In genomic region chr5:37391901-37392300, GRCm38 (mm10) we compare ENCODE assay signal across 20 mouse cellular contexts. TPM values are rescaled to one million over a fixed set of nuclear protein-coding genes. Genes with fewer than 3 reads are reported as not detected.
DNase-seq lines count a peak whose midpoint lies in the region; TF ChIP-seq lines count a peak whose summit lies in the region.
"Had no signal": no experiment of that assay in that cellular context is flagged by ENCODE, and none has a peak within 500 bp of the region (broad histone marks: within the 10 kb centered on the region; RNA-seq: fewer than 3 reads in every experiment).

No protein-coding gene starts in this region.

- TF ChIP-seq POLR2A in cerebellum, adult 2 months (IDR thresholded peaks at IDR 0.05; ENCODE audit: borderline replicate concordance, insufficient read depth, low read length), result no peak

- peak; percentile 33 for DNase-seq in ovary, postnatal 36 days (ENCODE audit: low spot score)
- no peak for DNase-seq in ovary, postnatal 14 days (ENCODE audit: low spot score)
- peak; percentile 77 to 87 for DNase-seq in cerebellum, adult 2 months
- peak; percentile 67 to 77 for DNase-seq in cerebellum, postnatal 10 days
- no peak for DNase-seq in layer of hippocampus, postnatal 36 days
- no peak for DNase-seq in thymus, postnatal 14 days
- DNase-seq in urinary bladder, postnatal 4 days (ENCODE audit: low spot score in 2 of 2), result no peak
- DNase-seq: adrenal gland, postnatal 36 days; gastrocnemius, adult 2 months; gastrocnemius, postnatal 25 days; kidney, adult 2 months had no signal

- TF ChIP-seq CTCF in cerebellum, adult 2 months (IDR thresholded peaks at IDR 0.05; ENCODE audit: borderline replicate concordance, insufficient read depth, low read depth, low read length), result no peak

- H3K27ac ChIP-seq in cerebellum, adult 2 months (ENCODE audit: insufficient read depth, low read length), result no peak overlapping the region
- H3K27ac ChIP-seq: embryonic facial prominence, embryonic 12.5 days; forebrain, embryonic 15.5 days; gastrocnemius, adult 2 months; hindbrain, embryonic 10.5 days; hindbrain, embryonic 14.5 days; intestine, embryonic 15.5 days had no signal

- no peak overlapping the region for H3K4me3 ChIP-seq in cerebellum, adult 2 months (replicated peaks; ENCODE audit: insufficient read depth, low read depth, low read length)
- H3K4me3 ChIP-seq: embryonic facial prominence, embryonic 12.5 days; forebrain, embryonic 15.5 days; gastrocnemius, adult 2 months; heart, embryonic 12.5 days; hindbrain, embryonic 10.5 days; intestine, embryonic 15.5 days had no signal

- 21% methylated on average over 10 of the region's 10 CpGs for WGBS in cerebellum, adult 2 months

- no peaks in the 10 kb centered on the region for H3K27me3 ChIP-seq in cerebellum, adult 2 months (ENCODE audit: control insufficient read depth, insufficient read depth, low read length)
- H3K27me3 ChIP-seq: embryonic facial prominence, embryonic 12.5 days; forebrain, embryonic 15.5 days; heart, embryonic 12.5 days; intestine, embryonic 15.5 days; Patski had no signal

- peaks cover 27% of the 10 kb centered on the region for H3K4me1 ChIP-seq in cerebellum, adult 2 months (ENCODE audit: control insufficient read depth, insufficient read depth, low read length)
- H3K4me1 ChIP-seq: embryonic facial prominence, embryonic 12.5 days; intestine, embryonic 15.5 days had no signal

RNA-seq across cellular contexts. Expression of gene Evc2, which starts 53.6 kb away (rescaled TPM):
- 4.9 and 5.0 TPM in 2 replicates for polyA plus RNA-seq in cerebellum, adult 2 months (2012; rRNA removed)
- 10 to 100 TPM; 24.9 to 28.1 TPM for total RNA-seq in layer of hippocampus, postnatal 36 days (2021)
- total RNA-seq: granulocyte monocyte progenitor cell, adult 5-6 weeks had no signal
- polyA plus RNA-seq: activated CD4-positive, CD25-positive, alpha-beta regulatory T cell, adult 4 months had no signal

RNA-seq across cellular contexts. Expression of gene Evc, which starts 55.2 kb away (rescaled TPM):
- 7.7 and 10.1 TPM in 2 replicates for polyA plus RNA-seq in cerebellum, adult 2 months (2012; rRNA removed)
- 10 to 100 TPM; 12.2 to 12.9 TPM for total RNA-seq in layer of hippocampus, postnatal 36 days (2021)
- total RNA-seq: granulocyte monocyte progenitor cell, adult 5-6 weeks had no signal
- polyA plus RNA-seq: activated CD4-positive, CD25-positive, alpha-beta regulatory T cell, adult 4 months had no signal

Comparison
In these comparisons a context has a peak if more than half of its experiments do, and no peak if none do; other contexts are left out.
1. DNase-seq: peak in ovary, postnatal 36 days (single experiment), cerebellum, adult 2 months (2 of 2) and cerebellum, postnatal 10 days (2 of 2); none in ovary, postnatal 14 days (single experiment), layer of hippocampus, postnatal 36 days (0 of 2), thymus, postnatal 14 days (single experiment) and urinary bladder, postnatal 4 days (0 of 2).